Mouse (Mus musculus): Measurements from ENCODE around the gene Mtmr4.

GRCm38 (mm10) chr11:87609264-87609663 lies 17.3 kb downstream of the Mtmr4 start:
- no peak for TF ChIP-seq EP300 (IDR thresholded peaks at IDR 0.05; ENCODE audit: low read depth)
- TF ChIP-seq CTCF (IDR thresholded peaks at IDR 0.05; ENCODE audit: low read depth): no peak

All from liver, postnatal 0 days (tissue).